Mouse (Mus musculus) lung, postnatal 0 days (tissue): ENCODE data around the gene Alkal2. TPM values are rescaled to one million over a fixed set of nuclear protein-coding genes. Genes with fewer than 3 reads are reported as not detected.

ENCODE experiments used
- ATAC-seq: fragments of 200-750 bp; cut with Nextera tagmentation; 2 replicates; pipeline ENCODE4 v1.8.0; 2017; ENCODE audit warnings: moderate library complexity
- DNase-seq: peaks from one replicate; pipeline ENCODE4 v3.0.0-alpha.2; 2016; ENCODE audit warnings: low spot score
- H3K27ac ChIP-seq: fragments of 300-500 bp; sonication (generic); 2 replicates; pipeline ENCODE4 v1.5.1; 2014; ENCODE audit warnings: antibody characterized with exemption, mild to moderate bottlenecking, low read length, mixed read lengths
- H3K27me3 ChIP-seq: fragments of 300-500 bp; sonication (generic); replicated peaks from 2 replicates; pipeline ENCODE4 v1.6.1; 2014; ENCODE audit warnings: low read length, mixed read lengths; ENCODE audit not compliant: insufficient read depth
- H3K36me3 ChIP-seq: fragments of 300-500 bp; sonication (generic); 2 replicates; pipeline ENCODE4 v1.6.1; 2014; ENCODE audit warnings: low read length, mixed read lengths; ENCODE audit not compliant: insufficient read depth
- H3K4me1 ChIP-seq: fragments of 300-500 bp; sonication (generic); 2 replicates; pipeline ENCODE4 v1.6.1; 2014; ENCODE audit warnings: antibody characterized with exemption, low read depth, low read length, mixed read lengths; ENCODE audit not compliant: insufficient read depth
- H3K4me2 ChIP-seq: fragments of 300-500 bp; sonication (generic); replicated peaks from 2 replicates; pipeline ENCODE4 v1.6.1; 2014; ENCODE audit warnings: low read depth, mild to moderate bottlenecking, low read length, moderate library complexity, mixed read lengths
- H3K4me3 ChIP-seq: fragments of 300-500 bp; sonication (generic); 2 replicates; pipeline ENCODE4 v1.5.1; 2014; ENCODE audit warnings: low read depth, low read length
- H3K9ac ChIP-seq: fragments of 300-500 bp; sonication (generic); replicated peaks from 2 replicates; pipeline ENCODE4 v1.6.1; 2014; ENCODE audit warnings: low read depth, mild to moderate bottlenecking
- H3K9me3 ChIP-seq: fragments of 300-500 bp; sonication (generic); 2 replicates; pipeline ENCODE4 v1.6.1; 2016; ENCODE audit warnings: low read length, mixed read lengths
- CTCF ChIP-seq: IDR thresholded peaks from 2 replicates; pipeline ENCODE4 v1.5.1; 2016; ENCODE audit warnings: antibody characterized with exemption, mild to moderate bottlenecking
- EP300 ChIP-seq: IDR thresholded peaks from 2 replicates; pipeline ENCODE4 v1.6.1; 2016; ENCODE audit warnings: antibody characterized with exemption, mild to moderate bottlenecking, control low read depth
- WGBS: fragments of 180-500 bp; shearing (Covaris S2); extraction: QIAGEN DNeasy Blood & Tissue Kit; methylation state at CpG from one replicate; pipeline ENCODE4 v1.1.7; 2014; 5-methylcytosine and 5-hydroxymethylcytosine counted together
- polyA plus RNA-seq: library from polyadenylated mRNA; unstranded; fragments of >200 nt; fragmentation: Nextera tagmentation; extraction: Ambion mirVana; gene quantifications from 2 replicates; pipeline ENCODE4 v1.2.1, GENCODE M21; 2015

Gene Alkal2
- polyA plus RNA-seq, 1 experiment from 2014 or later = 0.08 TPM

DNA sequence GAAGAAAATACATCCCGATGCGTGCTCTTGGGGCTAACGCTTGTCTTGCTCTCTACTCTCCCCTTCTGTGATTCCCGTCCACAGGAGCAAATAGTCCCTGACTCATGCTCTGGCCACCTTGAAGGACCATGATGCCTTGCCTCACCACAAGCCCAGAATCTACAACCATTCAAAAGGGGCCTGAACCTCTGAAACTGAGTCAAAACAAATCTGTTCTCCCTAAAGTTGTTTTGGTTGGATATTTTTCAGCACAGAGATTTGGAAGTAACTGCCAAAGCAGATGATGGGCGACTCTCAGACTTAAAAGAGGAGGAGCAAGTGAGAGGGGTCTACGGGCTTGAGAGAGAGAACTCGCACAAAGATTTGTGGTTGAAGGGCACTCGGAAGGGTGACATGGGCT is 26.7 kb downstream of the Alkal2 start:
- ATAC-seq (no peak), DNase-seq (peak; percentile 43)
- peaks cover 8% of the 10 kb centered on the region; the same call in 1 of the 2 replicates for H3K4me1 ChIP-seq
- no peaks in the 10 kb centered on the region for H3K27me3 ChIP-seq
- peak overlapping the region; percentile 82 for H3K9ac ChIP-seq
- peak overlapping the region; percentile 66 for H3K4me3 ChIP-seq
- peak overlapping the region; percentile 33; the same call in 1 of the 2 replicates for H3K27ac ChIP-seq
- 10% methylated on average over 8 of the region's 8 CpGs for WGBS
- H3K9me3 ChIP-seq = no peaks in the 10 kb centered on the region
- no peaks in the 10 kb centered on the region for H3K36me3 ChIP-seq
- peak overlapping the region; percentile 97 for H3K4me2 ChIP-seq
- TF ChIP-seq CTCF = no peak
- TF ChIP-seq EP300 = no peak

DNA sequence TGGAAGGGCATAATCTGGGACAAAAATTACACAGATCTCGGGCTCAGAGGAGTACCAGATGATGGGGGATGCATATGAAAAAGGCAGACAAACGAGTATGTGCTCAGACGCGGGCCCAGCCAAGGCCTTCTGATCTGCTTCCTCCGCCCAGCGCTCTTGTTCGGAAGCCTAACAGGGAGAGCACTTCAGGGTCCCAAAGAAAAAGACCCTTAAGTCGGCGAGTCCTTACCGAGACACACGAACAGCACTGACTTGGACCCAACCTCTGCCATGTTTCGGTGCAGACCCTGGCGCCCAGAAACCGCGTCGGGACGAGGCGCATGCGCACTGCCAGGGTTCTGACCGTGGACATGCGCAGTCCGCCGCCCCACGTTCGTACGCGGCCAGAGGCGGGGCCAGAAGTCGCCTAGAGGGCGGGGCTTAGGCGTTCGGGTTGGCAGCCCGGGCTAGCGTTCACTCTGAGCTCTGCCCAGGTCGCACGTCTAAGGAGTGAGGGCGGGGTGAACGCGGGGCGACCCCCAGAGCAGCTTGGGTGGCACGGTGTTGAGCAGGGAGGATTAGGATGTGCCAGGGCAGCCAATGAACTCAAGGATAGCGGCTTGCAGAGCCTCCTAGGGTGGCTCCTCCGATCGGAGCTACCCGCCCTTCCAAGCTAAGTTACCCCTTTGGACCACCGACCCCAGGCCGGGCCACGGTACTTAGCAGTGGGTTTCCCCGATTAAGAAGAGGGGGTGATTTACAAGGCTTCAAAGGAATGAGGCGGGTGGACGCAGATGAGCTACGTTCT is 27.3 kb downstream of the Alkal2 start, which contains the start of the genes Acp1 and Sh3yl1:
Gene Acp1, minus strand, starts transcription at position 329 of the 787 bp plus-strand sequence.
Gene Sh3yl1, plus strand, starts transcription at position 408 of the 787 bp plus-strand sequence.
- DNase-seq (peak; percentile 96), ATAC-seq (peak; percentile 98)
- H3K27ac ChIP-seq = peak within 1 kb of the TSS; percentile 62
- peak within 1 kb of the TSS; percentile 97 for H3K4me2 ChIP-seq
- peak within 1 kb of the TSS; percentile 82 for H3K9ac ChIP-seq
- peaks cover 8% of the 10 kb centered on the region; the same call in 1 of the 2 replicates for H3K4me1 ChIP-seq
- H3K27me3 ChIP-seq = no peaks in the 10 kb centered on the region
- no peak for TF ChIP-seq CTCF
- TF ChIP-seq EP300 = no peak
- H3K36me3 ChIP-seq = no peaks in the 10 kb centered on the region
- H3K9me3 ChIP-seq = no peaks in the 10 kb centered on the region
- WGBS = under 1% methylated on average over 52 of the region's 52 CpGs
- H3K4me3 ChIP-seq = peak within 1 kb of the TSS; percentile 66

DNA sequence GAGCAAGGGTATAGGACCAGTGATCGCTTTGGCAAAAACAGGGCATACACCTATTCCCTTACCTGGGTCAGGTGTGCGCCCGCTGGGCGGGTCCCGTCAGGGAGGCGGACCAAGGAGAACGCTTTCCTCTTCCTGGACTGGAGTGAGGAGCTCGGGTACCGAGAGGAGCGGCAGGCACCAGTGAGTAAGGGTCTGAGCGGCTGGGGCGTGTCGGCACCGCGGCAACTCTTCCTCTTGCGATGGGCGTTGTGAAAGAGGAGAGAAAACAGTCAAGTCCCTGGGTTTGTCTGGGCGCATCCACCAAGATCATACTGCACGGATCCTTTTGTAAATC is 27.9 kb downstream of the Alkal2 start:
- Histone ChIP-seq H3K27ac (peak overlapping the region; percentile 62), H3K4me1 (peaks cover 8% of the 10 kb centered on the region; the same call in 1 of the 2 replicates), H3K9me3 (no peaks in the 10 kb centered on the region), H3K4me3 (peak overlapping the region; percentile 66), H3K4me2 (peak overlapping the region; percentile 97), H3K9ac (peak overlapping the region; percentile 82), H3K27me3 (no peaks in the 10 kb centered on the region), H3K36me3 (no peaks in the 10 kb centered on the region)
- peak; percentile 88 for ATAC-seq
- under 1% methylated on average over 19 of the region's 19 CpGs for WGBS
- TF ChIP-seq EP300 = no peak
- TF ChIP-seq CTCF = no peak
- peak; percentile 78 for DNase-seq

DNA sequence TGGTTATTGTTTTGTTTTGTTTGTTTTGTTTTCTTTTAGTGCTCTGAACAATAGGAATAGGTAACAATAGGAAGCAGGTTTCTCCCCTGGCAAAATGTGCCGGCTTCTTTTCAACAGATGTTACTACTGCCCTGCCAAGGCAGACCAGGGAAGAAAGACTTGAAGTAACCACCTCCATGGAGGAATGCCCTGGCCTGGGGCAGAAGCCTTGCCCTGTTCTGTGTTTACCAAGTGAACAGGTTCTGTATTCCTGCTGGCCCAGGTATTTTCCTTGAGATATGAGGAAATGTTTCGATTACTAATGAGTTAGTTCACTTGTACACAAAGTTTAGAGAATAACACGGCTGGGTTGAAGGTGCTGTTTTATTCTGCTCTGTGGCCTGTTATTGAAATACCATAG is 28.7 kb downstream of the Alkal2 start:
- no peaks in the 10 kb centered on the region for H3K9me3 ChIP-seq
- no peak for ATAC-seq
- no peaks in the 10 kb centered on the region for H3K27me3 ChIP-seq
- H3K4me3 ChIP-seq = no peak overlapping the region
- H3K9ac ChIP-seq = no peak overlapping the region
- TF ChIP-seq CTCF = no peak
- no peak for TF ChIP-seq EP300
- H3K4me1 ChIP-seq = peaks cover 8% of the 10 kb centered on the region; the same call in 1 of the 2 replicates
- WGBS = 50% methylated on average over 3 of the region's 3 CpGs
- H3K27ac ChIP-seq = no peak overlapping the region
- peak overlapping the region; percentile 97; the same call in 1 of the 2 replicates for H3K4me2 ChIP-seq
- H3K36me3 ChIP-seq = no peaks in the 10 kb centered on the region
- DNase-seq = peak; percentile 10

DNA sequence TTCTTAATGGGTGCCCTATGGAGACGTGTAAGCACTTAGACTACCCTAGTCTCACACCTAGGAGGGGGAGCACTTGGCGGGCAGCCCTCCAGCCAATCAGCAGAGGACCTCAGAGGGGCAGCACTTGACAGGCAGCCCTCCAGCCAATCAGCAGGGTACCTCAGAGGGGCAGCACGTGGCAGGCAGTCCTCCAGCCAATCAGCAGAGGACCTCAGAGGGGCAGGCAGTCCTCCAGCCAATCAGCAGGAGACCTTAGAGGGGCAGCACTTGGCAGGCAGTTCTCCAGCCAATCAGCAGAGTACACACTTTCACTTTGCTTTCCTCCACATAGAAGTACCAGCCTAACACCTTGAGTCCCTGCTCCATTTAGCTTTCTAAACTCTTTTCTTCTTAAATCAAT is 38.3 kb downstream of the Alkal2 start:
- no peak overlapping the region for H3K4me3 ChIP-seq
- no peak overlapping the region for H3K27ac ChIP-seq
- TF ChIP-seq EP300 (no peak), CTCF (no peak)
- DNase-seq (no peak), ATAC-seq (no peak)
- no peaks in the 10 kb centered on the region for H3K36me3 ChIP-seq
- no peak overlapping the region for H3K4me2 ChIP-seq
- H3K9me3 ChIP-seq = no peaks in the 10 kb centered on the region
- H3K9ac ChIP-seq = no peak overlapping the region
- H3K4me1 ChIP-seq = no peaks in the 10 kb centered on the region
- WGBS = 81% methylated on average over 3 of the region's 3 CpGs
- H3K27me3 ChIP-seq = no peaks in the 10 kb centered on the region

DNA sequence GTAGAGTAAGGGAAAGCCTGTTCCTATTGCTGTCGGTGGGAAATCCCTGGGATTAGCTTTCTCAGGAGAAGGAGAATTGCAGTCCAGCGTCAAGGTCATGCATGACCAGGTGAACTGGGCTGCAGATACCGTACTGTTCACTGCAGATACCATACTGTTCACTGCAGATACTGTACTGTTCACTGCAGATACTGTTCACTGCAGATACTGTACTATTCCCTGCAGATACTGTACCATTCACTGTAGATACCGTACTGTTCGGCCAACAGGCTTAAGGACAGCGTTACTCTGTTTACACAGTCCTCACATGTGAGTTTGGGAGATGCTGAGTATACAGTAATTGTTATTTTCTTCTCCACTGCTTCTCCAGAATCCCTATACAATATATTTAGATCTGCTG is 44.1 kb downstream of the Alkal2 start:
- DNase-seq (no peak), ATAC-seq (no peak)
- H3K9ac ChIP-seq = no peak overlapping the region
- no peak overlapping the region for H3K4me2 ChIP-seq
- WGBS = 82% methylated on average over 6 of the region's 6 CpGs
- H3K4me3 ChIP-seq = no peak overlapping the region
- TF ChIP-seq EP300 = no peak
- TF ChIP-seq CTCF = no peak
- no peaks in the 10 kb centered on the region for H3K27me3 ChIP-seq
- no peak overlapping the region for H3K27ac ChIP-seq
- no peaks in the 10 kb centered on the region for H3K9me3 ChIP-seq
- no peaks in the 10 kb centered on the region for H3K36me3 ChIP-seq
- no peaks in the 10 kb centered on the region for H3K4me1 ChIP-seq
